Mouse (Mus musculus) c-Kit-positive CD71-positive TER-119-negative erythroid progenitor cells, embryonic 14.5 days (primary cell): ENCODE results near the gene Mllt11.

ENCODE experiments used
- DNase-seq: peaks from one replicate; pipeline ENCODE4 v3.0.0-alpha.2; 2013; ENCODE audit warnings: low read depth

Gene Mllt11

GRCm38 (mm10) chr3:95243086-95243485 lies 11.1 kb upstream of the Mllt11 start:
- no peak for DNase-seq

DNA sequence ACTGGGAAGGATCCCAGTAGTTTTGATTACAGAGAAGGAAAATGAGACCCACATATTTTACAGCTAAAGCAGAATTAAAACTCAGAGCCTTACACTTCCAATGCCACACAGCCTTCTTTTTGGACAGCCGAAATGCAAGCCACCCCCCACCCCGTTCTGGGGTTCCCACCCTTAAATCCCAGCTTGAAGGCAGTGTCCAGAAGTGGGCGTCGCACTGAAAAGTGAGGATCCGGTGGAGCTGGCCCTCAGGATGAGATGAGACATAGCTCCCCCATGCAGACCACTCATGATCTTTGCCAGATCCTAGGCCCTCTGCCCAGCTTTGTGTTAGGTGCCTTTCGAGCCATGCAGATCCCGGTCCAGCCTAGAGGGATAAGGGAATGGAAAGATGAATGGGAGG lies 9.5 kb upstream of the Mllt11 start, which contains the start of gene Gm128:
Gene Gm128 (minus strand): TSS at position 101 of the 400 bp plus-strand sequence.
- DNase-seq, result no peak

DNA sequence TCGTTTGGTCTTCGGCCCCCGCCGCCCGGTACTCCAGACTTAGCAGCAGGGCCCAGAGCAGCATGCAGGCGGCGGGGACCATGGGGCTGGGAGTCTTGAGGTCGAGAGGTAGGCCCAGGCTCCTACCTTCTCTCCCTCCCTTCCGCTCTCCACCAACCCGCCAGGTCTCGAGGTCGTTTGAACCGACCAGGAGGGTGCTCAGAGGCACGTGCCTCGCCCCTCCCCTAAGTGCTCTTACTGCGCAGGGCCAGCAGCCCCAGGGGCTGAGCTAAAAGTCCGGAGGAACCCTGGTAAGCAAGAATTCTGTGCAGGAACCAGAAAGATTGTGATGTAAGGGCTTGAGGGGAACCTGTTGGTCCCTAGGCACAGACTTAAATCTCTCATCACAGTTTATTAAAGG lies 8.9 kb upstream of the Mllt11 start:
- no peak for DNase-seq

GRCm38 (mm10) chr3:95239971-95240370 lies 8.0 kb upstream of the Mllt11 start:
- no peak for DNase-seq

GRCm38 (mm10) chr3:95239022-95239421 lies 7.1 kb upstream of the Mllt11 start:
- DNase-seq, result no peak

DNA sequence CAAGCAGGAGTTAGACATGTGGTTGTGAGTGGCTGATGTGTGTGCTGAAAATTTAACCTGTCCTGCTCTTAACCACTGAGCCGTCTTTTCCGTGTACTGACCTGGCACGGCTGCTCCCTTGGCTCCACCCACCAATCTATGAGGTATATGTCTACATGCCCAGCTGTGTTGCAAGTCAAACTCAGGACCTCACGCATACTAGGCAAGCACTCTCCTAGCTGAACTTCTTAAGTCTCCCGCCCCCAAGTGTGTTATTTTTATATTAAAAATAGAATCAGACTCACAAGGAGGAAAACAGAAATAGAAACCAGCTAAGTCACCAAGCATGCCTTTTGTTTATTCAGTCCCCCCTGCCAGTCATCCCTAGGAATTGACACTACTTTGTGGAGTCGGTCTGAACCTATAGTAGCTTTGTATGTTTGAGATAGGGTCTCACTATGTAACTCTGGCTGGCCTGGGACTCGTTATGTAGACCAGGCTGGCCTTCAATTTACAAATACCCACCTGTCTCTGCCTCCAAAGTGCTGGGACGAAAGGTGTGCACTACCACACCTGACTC lies 5.6 kb upstream of the Mllt11 start:
- no peak for DNase-seq

DNA sequence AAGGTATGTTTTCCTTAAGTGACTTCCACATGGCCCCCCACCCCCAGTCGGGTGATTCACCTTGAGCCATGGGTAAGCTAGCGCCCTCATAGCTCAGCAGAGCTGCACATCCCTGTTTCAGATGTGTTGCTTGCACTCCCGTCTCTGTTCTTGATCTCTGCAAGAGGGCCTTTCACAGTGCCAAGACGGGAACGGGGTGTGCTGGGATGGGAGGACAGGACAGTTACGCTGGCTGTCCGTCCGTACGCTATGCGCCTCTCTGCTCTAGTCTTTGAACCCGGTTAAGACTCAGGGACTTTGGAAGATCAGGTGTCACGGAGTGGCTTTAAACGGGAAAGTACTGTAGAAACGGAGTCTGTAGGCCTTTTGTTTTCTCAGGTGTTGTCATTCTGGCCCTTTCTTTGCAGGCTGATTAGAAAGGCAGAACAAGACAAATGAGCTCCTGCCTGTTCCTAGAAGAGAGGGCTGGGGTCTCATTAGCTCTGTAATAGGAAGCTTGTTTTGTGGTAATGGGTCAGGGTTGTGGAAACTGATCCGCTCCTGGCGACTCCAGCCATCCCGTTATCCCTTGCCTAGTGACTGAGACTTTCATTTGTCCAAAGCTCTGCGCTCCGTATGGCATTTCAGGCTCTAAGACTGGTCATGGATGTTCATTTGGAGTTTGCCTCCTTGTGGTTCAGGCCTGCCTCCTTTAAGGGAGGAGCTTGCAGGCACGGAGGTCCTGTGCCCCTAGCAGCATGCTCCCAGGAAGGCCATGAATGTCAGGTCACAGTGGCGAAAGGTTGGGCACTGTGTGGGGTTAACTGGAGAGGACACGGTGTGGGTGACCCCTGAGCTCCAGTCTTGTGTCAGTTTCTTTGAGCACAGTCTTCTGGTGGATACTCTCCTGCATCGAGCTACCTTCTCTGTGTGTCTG lies 3.7 kb upstream of the Mllt11 start:
- DNase-seq, result no peak

GRCm38 (mm10) chr3:95233303-95233980 lies 1.5 kb upstream of the Mllt11 start:
- no peak for DNase-seq

GRCm38 (mm10) chr3:95232771-95233170 lies 800 bp upstream of the Mllt11 start:
- no peak for DNase-seq

DNA sequence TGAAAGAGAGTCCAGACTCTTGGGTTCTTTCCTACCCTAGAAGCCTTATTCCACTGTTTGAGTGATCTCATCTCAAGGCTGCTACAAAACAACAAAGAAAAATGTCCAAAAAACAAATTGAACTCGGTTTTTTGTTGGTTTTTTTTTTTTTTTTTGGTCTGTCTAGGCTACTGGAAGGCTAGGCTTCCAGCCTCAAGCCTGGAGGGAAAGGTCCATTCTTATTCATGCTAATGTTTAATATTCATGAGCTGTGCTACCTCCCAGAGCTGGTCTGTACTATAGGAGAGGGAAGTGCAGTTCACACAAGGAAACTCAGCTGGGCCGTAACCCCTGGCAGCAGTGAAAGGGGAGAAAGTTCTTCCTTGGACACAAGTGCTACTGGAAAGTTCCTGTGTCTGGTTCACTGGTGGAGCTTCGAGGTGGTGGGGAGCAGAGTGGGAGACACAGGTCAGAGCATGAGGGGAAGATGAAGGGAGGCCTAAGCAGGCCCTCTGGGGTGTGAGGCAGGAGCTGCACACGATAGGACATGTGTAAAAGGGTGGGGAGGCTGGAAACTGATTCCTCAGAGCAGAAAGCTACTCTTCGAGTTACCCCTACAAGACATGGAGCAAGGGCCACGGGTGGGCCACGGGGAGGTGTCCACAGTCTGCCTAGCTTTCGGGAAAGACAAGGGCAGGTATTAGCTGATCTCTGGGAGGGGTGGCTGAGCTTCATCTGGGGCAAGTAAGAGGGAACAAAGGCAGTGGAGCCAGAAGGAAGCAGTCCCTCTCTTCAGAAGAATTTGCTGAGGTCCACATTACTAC lies 1.3 kb downstream of the Mllt11 start:
- DNase-seq, result no peak

GRCm38 (mm10) chr3:95229781-95230494 lies 2.0 kb downstream of the Mllt11 start:
- no peak for DNase-seq

DNA sequence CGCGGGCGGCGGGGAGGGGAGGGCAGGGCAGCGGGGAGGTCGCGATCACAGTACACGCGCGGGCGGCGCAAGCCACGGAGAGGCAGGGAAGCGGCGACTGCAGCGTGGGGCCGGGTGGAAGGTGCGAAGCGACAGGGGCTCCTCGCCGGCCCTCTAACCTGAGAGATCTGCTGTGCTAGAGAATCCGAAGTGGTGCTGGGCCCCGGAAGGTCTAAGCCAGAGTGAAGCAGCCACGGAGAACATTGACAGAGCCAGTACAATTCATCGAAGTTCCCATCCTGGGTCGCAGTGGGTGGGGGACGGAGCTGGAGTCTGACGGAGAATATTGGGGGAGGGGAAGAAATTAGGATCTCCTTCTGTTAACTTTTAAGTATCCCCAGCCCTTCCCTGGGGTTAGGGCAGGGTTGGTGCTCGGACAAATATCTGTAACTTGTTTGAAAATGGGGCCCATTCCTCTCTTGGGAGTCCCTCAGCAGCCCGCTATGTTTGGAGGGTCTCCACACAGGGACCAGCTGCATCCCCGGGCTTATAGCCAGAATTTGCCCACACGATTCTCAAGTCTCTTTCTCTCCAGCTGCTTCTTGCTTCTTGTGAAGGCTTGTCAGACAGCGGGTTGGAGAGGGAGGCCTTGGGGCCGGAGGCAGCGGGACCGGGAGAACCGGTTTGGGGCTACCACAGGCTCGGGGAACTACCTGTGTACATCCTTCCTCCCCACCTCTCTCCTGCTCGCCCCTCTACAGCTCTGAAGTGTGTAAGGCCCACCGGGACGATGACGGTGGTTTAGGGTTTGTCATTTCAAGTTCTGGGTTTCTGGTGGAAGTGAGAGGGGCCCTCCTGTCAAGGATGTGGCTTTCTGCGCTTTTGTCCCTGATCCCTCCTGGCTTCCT lies 2.8 kb downstream of the Mllt11 start:
- DNase-seq, result no peak

DNA sequence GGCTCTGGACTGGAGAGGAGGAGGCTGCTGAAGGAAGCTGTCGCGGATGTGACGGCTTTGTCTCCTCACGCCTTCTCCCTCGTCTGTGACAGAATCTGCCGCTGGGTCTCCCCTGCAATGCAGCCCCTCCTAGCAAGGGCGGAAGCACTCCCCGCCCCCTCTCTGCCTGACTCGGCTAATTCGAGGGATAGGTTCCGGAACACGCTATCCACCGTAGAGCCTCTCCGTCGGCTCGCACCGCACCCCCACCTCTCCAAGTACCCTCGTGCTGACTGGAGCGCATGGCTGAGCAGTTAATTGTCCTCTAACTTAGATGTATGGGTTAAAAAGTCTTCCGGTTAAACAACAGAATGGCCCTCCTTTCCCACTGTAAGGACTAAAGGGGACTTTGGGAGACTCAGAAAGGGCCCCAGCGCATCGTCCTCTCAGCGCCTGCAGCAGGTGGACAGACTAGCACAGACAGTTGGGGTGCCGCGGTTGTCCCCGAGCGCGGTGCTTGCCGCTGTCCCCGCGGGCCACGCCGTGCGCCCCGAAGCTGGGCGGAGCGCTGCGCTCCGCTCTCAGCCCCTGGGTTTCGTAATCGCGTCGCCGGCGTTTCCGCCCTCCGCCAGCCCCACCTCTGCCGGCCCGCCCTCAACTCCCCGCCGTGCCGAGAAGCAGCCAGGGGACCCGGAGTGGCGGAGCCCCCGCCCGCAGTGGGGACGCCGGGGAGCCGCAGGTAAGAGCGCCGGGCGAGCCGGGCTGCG lies 3.6 kb downstream of the Mllt11 start, which contains the start of gene Cdc42se1:
Gene Cdc42se1 (plus strand): TSS at position 585 of the 746 bp plus-strand sequence.
- peak; percentile 75 for DNase-seq

GRCm38 (mm10) chr3:95227214-95227613 lies 4.8 kb downstream of the Mllt11 start:
- no peak for DNase-seq

- DNase-seq, result no peak
Measured at GRCm38 (mm10) chr3:95224295-95224694, 7.7 kb downstream of the Mllt11 start.

- no peak for DNase-seq
Measured at GRCm38 (mm10) chr3:95223041-95223440, 8.9 kb downstream of the Mllt11 start.

GRCm38 (mm10) chr3:95218466-95219137 lies 13.4 kb downstream of the Mllt11 start:
- DNase-seq, result peak; percentile 59

- peak; percentile 85 for DNase-seq
Measured at GRCm38 (mm10) chr3:95217255-95218134, 14.5 kb downstream of the Mllt11 start, which contains the start of gene Gabpb2. Gene Gabpb2 (minus strand): TSS chr3:95217916.
